Mouse (Mus musculus) cortical plate, adult 2 months (tissue): ENCODE results near the gene Card10. TPM values are rescaled to one million over a fixed set of nuclear protein-coding genes. Genes with fewer than 3 reads are reported as not detected.

Experiments used
- H3K27ac ChIP-seq: fragments of 200-500 bp; 2 replicates; pipeline ENCODE4 v1.5.1; 2012; ENCODE audit warnings: low read length, control low read depth, inconsistent platforms; ENCODE audit not compliant: insufficient read depth
- H3K4me1 ChIP-seq: fragments of 200-500 bp; 2 replicates; pipeline ENCODE4 v1.6.1; 2011; ENCODE audit warnings: low read length; ENCODE audit not compliant: control insufficient read depth, insufficient read depth
- H3K4me3 ChIP-seq: fragments of 200-500 bp; 2 replicates; pipeline ENCODE4 v1.5.1; 2011; ENCODE audit warnings: mild to moderate bottlenecking, low read length, control low read depth; ENCODE audit not compliant: insufficient read depth
- CTCF ChIP-seq: fragments of 200-500 bp; IDR thresholded peaks from 2 replicates; pipeline ENCODE4 v1.5.1; 2011; ENCODE audit warnings: mild to moderate bottlenecking, control low read depth, low read length; ENCODE audit not compliant: insufficient read depth; ENCODE audit errors: extremely low read depth
- POLR2A ChIP-seq: fragments of 200-500 bp; IDR thresholded peaks from 2 replicates; pipeline ENCODE4 v1.6.1; 2011; ENCODE audit warnings: mild to moderate bottlenecking, low read length, control low read depth; ENCODE audit not compliant: insufficient read depth; ENCODE audit errors: extremely low read depth
- polyA plus RNA-seq: library from polyadenylated mRNA; depleted of rRNA; stranded (reverse); fragments of >200 nt; gene quantifications from 2 replicates; pipeline ENCODE4 v1.2.3, GENCODE M21; 2012

Gene Card10
- polyA plus RNA-seq, 1 experiment = 4.7 TPM

- Histone ChIP-seq H3K27ac (peak overlapping the region; percentile 39), H3K4me3 (0 out of 2 replicates have a peak overlapping the region, but pooled peaks have one; percentile 4), H3K4me1 (no peaks in the 10 kb centered on the region)
- no peak for TF ChIP-seq POLR2A
- TF ChIP-seq CTCF = no peak
Measured at GRCm38 (mm10) chr15:78844791-78845190, 41.9 kb upstream of the Card10 start.

- H3K4me1 ChIP-seq = no peaks in the 10 kb centered on the region
- H3K27ac ChIP-seq = peak overlapping the region; percentile 99
- no peak for TF ChIP-seq CTCF
- TF ChIP-seq POLR2A = no peak
- H3K4me3 ChIP-seq = peak overlapping the region; percentile 53
Measured at GRCm38 (mm10) chr15:78843581-78844469, 41.0 kb upstream of the Card10 start.

- H3K4me3 ChIP-seq = peak within 1 kb of the TSS; percentile 53
- H3K4me1 ChIP-seq = no peaks in the 10 kb centered on the region
- TF ChIP-seq CTCF = no peak
- no peak for TF ChIP-seq POLR2A
- peak within 1 kb of the TSS; percentile 99 for H3K27ac ChIP-seq
Measured at GRCm38 (mm10) chr15:78842371-78843163, 39.7 kb upstream of the Card10 start, which contains the start of gene Cdc42ep1. Cdc42ep1 (plus strand) TSS chr15:78842624.

GRCm38 (mm10) chr15:78841161-78841790, 38.4 kb upstream of the Card10 start:
- Histone ChIP-seq H3K27ac (no peak overlapping the region), H3K4me1 (no peaks in the 10 kb centered on the region), H3K4me3 (no peak overlapping the region)
- TF ChIP-seq CTCF (no peak), POLR2A (no peak)

GRCm38 (mm10) chr15:78840751-78841150, 37.9 kb upstream of the Card10 start:
- Histone ChIP-seq H3K4me3 (no peak overlapping the region), H3K4me1 (no peaks in the 10 kb centered on the region), H3K27ac (no peak overlapping the region)
- TF ChIP-seq POLR2A = no peak
- TF ChIP-seq CTCF = no peak

- no peak overlapping the region for H3K4me3 ChIP-seq
- no peak for TF ChIP-seq POLR2A
- TF ChIP-seq CTCF = no peak
- H3K4me1 ChIP-seq = 0 out of 2 replicates have a peak, but pooled peaks cover under 1% of the 10 kb centered on the region
- no peak overlapping the region for H3K27ac ChIP-seq
Measured at GRCm38 (mm10) chr15:78840241-78840640, 37.4 kb upstream of the Card10 start.

- no peak overlapping the region for H3K4me3 ChIP-seq
- TF ChIP-seq POLR2A = no peak
- no peak for TF ChIP-seq CTCF
- no peak overlapping the region for H3K27ac ChIP-seq
- 0 out of 2 replicates have a peak, but pooled peaks cover 2% of the 10 kb centered on the region for H3K4me1 ChIP-seq
Measured at GRCm38 (mm10) chr15:78839744-78840143, 36.9 kb upstream of the Card10 start.

- no peak overlapping the region for H3K4me3 ChIP-seq
- H3K27ac ChIP-seq = peak overlapping the region; percentile 70; the same call in 1 of the 2 replicates
- H3K4me1 ChIP-seq = 0 out of 2 replicates have a peak, but pooled peaks cover 2% of the 10 kb centered on the region
- TF ChIP-seq CTCF (no peak), POLR2A (no peak)
Measured at GRCm38 (mm10) chr15:78836086-78836621, 33.3 kb upstream of the Card10 start.

- Histone ChIP-seq H3K27ac (peak overlapping the region; percentile 82), H3K4me3 (no peak overlapping the region), H3K4me1 (0 out of 2 replicates have a peak, but pooled peaks cover 2% of the 10 kb centered on the region)
- no peak for TF ChIP-seq CTCF
- TF ChIP-seq POLR2A = no peak
Measured at GRCm38 (mm10) chr15:78835200-78836085, 32.6 kb upstream of the Card10 start.
